Mouse (Mus musculus): Measurements from ENCODE around the gene Mtmr12.

- TF ChIP-seq CTCF (IDR thresholded peaks at IDR 0.05; ENCODE audit: insufficient read depth, low read length) = no peak
- no peak for TF ChIP-seq POLR2A (IDR thresholded peaks at IDR 0.05; ENCODE audit: borderline replicate concordance, extremely low read depth, low read depth, low read length)
These were observed 61.6 kb downstream of the Mtmr12 start for GRCm38 (mm10) chr15:12266460-12266859.

Measured in lung, adult 2 months (tissue).